Mouse (Mus musculus) thymus, postnatal 10 days (tissue): ENCODE measurements around the gene Med20.
"Not testable (repeated sequence)": the region's sequence is repeated elsewhere in the genome, so short reads cannot be mapped to it uniquely, and the experiment has no call there.

Source experiments
- DNase-seq, 2 experiments: peaks; one replicate each; pipeline ENCODE4 v3.0.0; 2021; ENCODE audit warnings: low spot score in 2 of 2

The Med20 gene

GRCm38 (mm10) chr17:47627791-47628190, 16.4 kb downstream of the Med20 start:
- no peak for DNase-seq

DNA sequence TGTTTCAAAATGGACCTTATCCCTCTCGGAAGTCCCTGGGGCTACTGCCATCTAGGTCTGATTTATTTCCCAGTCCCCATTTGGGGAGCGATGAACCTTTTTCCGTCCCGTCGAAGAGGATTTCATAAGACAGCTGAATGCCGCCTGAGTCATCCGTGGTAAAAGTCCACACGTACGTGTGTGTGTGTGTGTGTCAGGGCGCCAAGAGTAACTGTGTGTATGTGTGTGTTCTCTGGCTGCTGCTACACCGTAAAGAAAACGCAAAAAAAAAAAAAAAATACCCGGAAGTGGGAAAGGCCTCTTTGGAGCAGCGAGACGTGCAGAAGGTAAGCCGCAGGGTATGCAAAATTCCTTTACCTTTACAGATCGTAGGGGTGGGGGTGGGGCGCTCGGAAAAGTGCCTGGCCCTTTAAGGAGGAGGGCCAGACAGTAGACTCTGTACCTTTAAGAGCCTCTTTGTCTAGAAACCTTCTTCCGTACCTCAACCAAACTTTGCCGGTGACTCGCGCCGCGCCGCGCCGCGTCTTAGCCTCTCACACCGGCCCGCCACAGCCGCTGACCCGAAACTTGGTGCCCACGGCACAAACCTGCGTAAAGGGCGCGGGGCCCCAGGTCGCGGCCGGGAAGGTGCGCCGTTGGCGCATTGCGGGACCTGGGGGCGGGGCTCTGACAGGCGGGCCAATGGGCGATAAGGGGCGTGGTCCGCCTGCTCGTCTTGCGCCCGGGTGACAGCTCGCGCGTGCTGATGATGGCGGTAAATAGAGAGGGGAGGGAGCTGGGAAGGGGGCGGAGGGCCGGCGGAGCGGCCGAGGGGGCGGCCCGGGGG, 17.7 kb downstream of the Med20 start:
- DNase-seq: peak; percentile 92 to 95

DNA sequence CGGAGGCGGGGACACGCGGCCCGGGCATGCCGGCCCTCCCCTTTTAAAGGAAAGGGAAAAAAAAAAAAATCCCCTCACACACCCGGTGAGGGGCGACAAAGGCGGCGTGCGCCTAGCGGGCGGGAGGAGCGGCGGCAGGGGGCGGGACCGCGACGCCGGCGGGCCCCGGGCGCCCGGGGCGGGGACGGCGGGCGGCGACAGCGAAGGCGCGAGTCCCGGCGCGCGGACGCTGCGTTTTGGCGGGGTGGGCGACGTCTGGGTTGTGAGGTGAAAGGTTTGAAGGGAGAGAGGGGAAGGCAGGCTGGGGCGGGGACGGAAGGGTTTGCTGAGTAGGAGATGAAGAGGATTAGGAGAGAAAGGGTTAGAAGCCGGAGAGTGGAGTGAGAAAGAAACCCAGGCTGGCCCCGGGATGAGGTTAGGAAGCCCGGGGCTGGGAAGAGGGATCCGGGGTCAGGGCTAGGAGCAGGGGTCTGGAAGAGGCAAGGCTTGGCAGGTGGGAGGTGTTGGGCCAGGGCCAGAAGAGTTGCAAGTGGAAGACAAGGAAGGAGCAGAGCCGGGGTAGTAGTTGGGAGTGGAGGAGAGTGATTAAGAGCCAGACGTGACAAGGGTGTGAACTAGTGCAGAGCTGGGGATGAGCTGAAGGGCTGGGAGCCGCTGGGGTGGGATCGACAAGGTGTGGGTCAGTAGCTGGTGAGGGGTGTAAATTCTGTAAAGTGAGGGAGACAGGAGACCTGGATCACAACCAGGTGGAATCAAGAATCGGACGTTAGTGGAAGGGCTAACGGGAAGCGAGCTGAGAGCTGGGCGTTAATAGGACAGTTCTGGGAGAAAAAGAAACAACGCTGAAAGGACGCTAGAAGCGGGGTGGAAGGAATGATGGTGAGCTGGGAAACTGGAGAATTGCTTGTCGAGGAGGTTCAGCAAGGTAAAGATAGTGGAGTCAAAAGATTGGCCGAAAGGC, 18.6 kb downstream of the Med20 start:
- peak; percentile 58 to 61 for DNase-seq

DNA sequence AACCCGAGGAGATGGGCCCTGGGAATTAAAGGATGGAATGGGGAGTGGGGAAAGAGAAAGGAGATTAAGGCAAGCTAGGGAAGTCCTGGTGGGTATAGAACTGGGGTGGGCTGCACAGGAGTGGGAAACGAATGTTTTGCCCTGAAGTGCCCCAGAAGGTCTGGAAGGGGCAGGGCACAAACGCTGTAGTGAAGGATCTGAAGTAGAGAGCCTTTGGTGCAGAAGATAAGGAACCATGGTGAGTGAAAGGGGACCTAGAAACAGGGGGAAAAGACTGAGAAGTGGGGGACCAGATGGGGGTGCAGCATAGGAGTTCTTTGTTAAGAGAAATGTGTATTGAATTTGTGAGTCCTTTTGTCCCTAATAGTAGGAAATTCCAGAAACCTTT, 19.3 kb downstream of the Med20 start, which contains the start of gene Usp49:
Gene Usp49, plus strand, starts transcription at position 13 of the 388 bp plus-strand sequence.
- no peak for DNase-seq

- no peak for DNase-seq
These were observed 20.9 kb downstream of the Med20 start for GRCm38 (mm10) chr17:47632181-47632840.

DNA sequence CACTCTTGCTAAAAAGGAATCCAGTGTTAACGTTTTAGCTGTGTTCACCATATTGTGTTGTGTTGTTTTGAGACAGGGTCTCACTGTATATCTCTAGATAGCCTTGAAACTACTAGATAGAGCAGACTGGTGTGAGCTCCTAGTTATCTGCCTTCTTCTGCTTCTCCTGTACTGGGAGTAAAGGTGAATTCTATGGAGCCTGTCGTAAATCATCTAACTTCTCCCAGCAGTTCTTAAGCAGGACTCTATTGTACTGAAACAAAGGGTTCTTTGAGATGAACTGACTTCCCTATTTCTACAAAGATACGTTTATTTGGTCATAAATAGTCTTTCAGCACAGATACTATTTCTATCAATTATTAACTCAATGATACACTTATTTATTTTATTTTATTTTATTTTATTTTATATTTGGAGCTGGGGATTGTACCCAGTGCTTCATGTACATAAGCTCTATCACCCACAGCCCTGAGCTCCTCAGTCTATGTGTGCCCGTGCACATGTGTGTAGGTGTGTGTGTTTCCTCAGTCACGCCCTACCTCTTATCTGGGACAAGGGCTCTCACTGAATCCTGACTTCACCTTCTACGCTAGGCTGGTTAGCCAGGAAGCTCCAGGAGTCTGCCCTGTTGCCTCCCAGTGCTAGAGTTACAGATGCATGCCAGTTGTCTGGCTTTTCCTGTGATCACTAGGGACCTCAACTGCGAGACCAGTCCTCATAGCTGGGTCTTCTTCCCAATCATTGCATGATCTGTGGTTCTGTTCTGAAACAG, 22.8 kb downstream of the Med20 start:
- no peak for DNase-seq

DNA sequence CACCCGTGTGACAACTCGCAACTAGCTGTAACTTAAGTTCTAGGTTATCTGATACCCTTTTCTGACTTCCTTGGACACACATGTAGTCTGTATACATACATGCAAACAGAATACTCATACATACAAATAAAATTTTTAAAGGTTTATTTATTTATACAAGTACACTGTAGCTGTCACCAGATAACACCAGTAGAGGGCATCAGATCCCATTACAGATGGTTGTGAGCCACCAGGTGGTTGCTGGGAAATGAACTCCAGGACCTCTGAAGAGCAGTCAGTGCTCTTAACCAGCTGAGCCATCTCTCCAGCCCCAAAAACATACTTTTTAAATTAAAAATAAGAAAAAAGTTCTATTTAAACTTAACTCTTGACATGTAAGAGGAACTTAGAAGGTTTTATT, 31.6 kb downstream of the Med20 start:
- no peak for DNase-seq

- DNase-seq: peak; percentile 38 to 64
These were observed 35.3 kb downstream of the Med20 start for GRCm38 (mm10) chr17:47646683-47647082.

DNA sequence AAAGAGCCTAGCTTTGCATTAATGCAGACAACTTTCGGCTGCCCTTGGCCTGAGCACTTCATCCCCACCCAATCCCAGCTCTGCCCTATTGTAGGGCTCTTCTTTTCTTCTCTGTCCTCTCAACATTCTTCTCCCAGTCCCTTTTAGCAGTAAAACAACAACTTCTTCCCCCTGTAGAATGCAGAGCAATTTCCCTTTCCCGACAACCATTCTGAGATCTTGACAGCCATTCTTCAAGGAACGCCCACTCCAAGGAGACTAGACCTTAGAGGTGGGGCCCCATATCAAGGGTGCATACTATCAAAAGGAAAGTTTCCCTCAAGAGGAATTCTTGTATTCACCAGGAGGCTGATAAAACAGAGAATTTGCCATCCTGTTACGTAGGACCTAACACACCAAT, 37.6 kb downstream of the Med20 start:
- DNase-seq: no peak

DNA sequence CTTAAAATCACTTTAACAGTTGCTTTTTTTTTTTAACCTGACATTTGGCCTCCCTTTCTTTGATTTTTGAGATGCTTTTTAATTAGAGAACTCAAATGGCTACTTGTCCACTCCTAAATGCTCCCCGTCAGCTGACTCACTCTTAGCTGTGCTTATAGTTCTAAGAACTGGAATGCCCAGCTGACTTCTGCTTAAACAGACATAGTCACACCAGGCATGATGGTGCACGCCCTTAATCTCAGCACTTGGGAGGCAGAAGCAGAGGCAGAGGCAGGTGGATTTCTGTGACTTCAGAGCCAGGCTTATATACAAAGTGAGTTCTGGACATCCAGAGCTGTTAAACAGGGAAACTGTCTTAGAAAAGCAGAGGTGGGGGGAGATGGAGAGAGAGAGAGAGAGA, 40.6 kb downstream of the Med20 start:
- no peak for DNase-seq

DNA sequence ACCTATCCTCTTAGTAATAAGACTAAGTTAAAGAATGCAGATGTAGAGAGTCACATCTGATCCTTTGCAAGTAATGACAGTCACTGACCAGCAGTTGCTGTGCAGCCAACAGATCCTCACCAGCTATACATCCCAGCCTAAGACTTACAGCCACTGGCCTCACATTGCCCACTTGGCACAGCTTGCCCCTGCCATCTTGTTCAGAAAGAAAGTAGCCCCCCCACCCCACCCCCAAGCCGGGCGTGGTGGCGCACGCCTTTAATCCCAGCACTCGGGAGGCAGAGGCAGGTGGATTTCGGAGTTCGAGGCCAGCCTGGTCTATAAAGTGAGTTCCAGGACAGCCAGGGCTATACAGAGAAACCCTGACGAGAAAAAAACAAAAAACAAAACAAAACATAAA, 43.0 kb downstream of the Med20 start:
- DNase-seq: not testable (repeated sequence)

DNA sequence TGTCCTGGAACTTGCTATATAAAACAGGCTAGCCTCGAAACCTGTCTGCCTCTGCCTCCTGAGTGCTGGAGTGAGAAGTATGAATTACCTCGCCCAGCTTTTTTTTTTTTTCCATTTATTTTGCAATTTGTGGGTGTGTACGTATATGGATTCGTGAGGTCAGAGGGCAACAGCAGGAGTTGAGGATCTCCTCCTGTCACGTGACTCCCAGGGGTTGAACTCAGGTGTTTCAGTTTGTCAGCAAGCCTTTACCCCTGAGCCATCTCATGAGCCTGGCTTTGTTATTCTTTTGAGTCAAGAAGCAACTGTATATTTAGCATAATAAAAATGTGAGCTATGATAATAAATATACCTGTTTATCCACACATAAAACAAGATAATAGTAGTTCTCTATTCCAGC, 44.3 kb downstream of the Med20 start:
- DNase-seq: no peak

- DNase-seq: no peak
These were observed 46.5 kb downstream of the Med20 start for GRCm38 (mm10) chr17:47657901-47658300.

DNA sequence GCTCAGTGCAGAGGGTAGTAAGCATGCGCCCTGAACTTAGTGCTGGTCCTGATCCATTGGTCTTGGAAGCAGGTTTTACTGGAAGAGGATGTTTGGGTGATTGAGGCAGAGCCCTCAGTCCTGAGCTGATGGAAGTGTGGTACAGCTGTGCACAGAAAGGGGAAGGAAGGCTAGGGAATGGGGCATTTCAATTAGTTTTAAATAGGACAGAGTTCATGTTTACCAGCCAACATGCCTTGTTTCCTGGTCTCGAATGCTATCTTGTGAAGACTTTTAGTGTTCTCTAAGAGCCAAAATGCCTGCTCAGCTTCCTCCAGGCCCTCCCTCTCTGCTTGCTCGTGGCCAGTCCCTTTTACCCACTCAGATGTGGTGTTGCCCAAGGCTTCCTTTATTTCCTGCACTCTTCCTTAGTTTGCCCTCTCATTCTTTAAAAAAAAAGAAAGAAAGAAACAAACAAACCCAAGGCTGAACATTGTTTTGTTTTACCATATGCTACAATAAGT, 47.4 kb downstream of the Med20 start:
- DNase-seq: no peak

DNA sequence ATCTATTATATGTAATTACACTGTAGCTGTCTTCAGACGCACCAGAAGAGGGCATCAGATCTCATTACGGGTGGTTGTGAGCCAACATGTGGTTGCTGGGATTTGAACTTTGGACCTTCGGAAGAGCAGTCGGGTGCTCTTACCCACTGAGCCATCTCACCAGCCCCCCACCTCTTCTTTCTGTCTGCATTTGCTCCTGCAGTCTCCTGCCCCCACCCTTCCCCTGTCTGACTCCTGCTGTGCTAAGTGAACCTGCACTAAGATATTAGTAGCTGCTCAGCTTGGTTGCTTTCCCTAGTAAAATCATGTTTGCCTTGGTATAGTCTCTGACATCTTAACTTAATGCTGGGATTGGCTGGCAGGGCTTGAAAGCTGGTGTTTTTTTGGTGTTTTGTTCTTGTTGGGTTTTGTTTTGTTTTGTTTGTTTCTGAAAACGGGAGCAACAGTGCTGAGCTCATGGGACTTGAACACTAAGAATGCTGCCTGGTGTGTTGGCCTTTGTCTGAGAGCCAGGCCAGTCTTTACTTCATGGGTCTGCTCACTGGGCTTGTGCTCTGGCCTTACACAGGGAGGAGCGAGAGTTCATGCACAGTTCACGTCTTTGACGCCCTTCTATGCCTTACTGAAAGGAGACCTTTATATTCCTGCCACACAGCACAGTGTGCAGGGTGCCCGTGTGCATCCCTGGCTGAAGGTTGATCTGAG, 51.8 kb downstream of the Med20 start:
- DNase-seq: no peak

GRCm38 (mm10) chr17:47664474-47664873, 53.1 kb downstream of the Med20 start:
- no peak for DNase-seq

DNA sequence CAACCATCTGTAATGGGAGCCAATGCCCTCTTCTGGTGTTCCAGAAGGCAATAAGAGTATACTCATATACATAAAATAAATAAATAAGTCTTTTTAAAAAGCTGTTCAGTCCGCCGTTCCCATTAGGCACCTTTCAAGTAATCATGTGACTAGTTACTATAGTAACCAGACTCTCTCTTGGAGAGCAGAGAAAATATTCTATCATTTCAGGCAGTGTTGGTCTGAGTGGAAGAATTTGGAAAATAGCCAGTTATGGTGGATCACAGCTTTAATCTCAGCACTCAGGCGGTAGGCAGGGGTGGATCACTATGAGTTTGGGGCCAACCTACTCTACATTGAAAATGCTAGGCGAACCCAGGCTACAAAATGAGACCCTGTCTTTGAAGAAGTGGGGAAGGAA, 57.8 kb downstream of the Med20 start:
- no peak for DNase-seq

DNA sequence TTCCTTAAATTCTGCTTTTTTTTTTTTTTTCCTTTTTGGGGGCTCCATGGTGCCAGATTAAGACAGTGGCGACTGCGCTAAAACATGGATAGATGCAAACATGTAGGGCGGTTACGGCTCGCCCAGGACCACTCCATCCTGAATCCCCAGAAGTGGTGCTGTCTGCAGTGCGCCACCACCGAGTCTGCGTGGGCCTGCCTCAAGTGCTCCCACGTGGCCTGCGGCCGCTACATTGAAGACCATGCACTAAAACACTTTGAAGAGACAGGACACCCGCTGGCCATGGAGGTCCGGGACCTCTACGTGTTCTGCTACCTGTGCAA, 60.6 kb downstream of the Med20 start:
- DNase-seq: no peak

DNA sequence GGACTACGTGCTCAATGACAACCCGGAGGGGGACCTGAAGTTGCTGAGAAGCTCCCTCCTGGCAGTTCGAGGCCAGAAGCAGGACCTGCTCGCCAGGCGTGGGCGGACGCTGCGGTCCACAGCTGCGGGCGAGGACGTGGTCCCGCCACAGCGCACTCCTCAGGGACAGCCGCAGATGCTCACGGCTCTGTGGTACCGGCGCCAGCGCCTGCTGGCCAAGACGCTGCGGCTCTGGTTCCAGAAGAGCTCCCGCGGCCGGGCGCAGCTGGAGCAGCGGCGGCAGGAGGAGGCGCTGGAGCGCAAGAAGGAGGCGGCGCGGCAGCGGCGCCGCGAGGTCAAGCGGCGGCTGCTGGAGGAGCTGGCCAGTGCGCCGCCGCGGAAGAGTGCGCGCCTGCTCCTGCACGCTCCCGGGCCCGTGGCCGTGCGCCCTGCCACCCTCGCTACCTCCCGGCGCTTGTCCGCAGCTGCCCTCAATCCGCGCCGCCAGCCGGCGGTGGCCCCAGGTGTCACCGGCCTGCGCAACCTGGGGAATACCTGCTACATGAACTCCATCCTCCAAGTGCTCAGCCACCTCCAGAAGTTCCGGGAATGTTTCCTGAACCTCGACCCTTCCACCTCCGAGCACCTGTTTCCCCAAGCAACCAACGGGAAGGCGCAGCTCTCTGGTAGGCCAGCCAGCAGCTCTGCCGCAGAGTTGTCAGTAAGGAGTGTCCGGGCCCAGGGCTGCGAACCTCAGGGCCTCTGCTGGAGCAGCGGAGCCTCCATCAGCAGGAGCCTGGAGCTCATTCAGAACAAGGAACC, 61.1 kb downstream of the Med20 start:
- DNase-seq: no peak
